Mouse (Mus musculus) lung, adult 2 months (tissue): Measurements from ENCODE around the gene Tpi1. TPM values are rescaled to one million over a fixed set of nuclear protein-coding genes. Genes with fewer than 3 reads are reported as not detected.

Source experiments
- DNase-seq: peaks from one replicate; pipeline ENCODE4 v3.0.0; 2022
- H3K4me1 ChIP-seq: fragments of 200-500 bp; 2 replicates; pipeline ENCODE4 v1.6.1; 2011; ENCODE audit warnings: low read length; ENCODE audit not compliant: control insufficient read depth, insufficient read depth
- H3K4me3 ChIP-seq: fragments of 200-500 bp; replicated peaks from 2 replicates; pipeline ENCODE3; 2011; ENCODE audit warnings: low read depth, mild to moderate bottlenecking, control low read depth, low read length; ENCODE audit errors: extremely low read depth
- CTCF ChIP-seq: fragments of 200-500 bp; IDR thresholded peaks from 2 replicates; pipeline ENCODE4 v1.5.1; 2011; ENCODE audit warnings: mild to moderate bottlenecking, low read length, control low read depth; ENCODE audit not compliant: insufficient read depth
- POLR2A ChIP-seq: fragments of 200-500 bp; IDR thresholded peaks from 2 replicates; pipeline ENCODE4 v1.6.1; 2011; ENCODE audit warnings: low read depth, mild to moderate bottlenecking, control low read depth, low read length, borderline replicate concordance; ENCODE audit errors: extremely low read depth
- WGBS: fragments of 180-500 bp; shearing (Covaris S2); methylation state at CpG from one replicate; pipeline ENCODE4 v1.1.7; 2018; 5-methylcytosine and 5-hydroxymethylcytosine counted together
- polyA plus RNA-seq: library from polyadenylated mRNA; depleted of rRNA; stranded (reverse); fragments of >200 nt; gene quantifications from 2 replicates; pipeline ENCODE4 v1.2.3, GENCODE M21; 2012; rRNA removed

Tpi1 gene
- polyA plus RNA-seq, 1 experiment: 218 TPM

DNA sequence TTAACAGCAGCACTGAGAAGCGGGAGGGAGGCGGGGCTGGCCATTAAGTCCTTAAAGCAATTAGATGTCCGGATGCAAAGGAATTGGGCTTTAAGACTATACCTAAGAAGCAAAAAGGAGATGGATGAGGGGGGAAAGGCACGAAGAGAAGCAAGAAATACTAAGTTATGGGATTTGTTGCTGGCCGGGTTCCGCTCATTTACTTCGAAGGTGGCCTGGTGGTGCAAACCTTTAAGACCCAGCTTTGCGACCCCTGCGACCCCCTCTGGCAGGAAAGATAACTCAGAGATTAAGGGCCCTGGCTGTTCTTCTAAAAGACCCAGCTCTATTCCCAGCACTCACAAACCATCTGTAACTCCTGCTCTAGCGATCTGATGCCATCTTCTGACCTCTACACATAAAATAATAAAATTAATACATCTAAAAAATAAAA is 34.1 kb downstream of the Tpi1 start:
- WGBS: 14% methylated on average over 10 of the region's 10 CpGs
- no peak for DNase-seq

DNA sequence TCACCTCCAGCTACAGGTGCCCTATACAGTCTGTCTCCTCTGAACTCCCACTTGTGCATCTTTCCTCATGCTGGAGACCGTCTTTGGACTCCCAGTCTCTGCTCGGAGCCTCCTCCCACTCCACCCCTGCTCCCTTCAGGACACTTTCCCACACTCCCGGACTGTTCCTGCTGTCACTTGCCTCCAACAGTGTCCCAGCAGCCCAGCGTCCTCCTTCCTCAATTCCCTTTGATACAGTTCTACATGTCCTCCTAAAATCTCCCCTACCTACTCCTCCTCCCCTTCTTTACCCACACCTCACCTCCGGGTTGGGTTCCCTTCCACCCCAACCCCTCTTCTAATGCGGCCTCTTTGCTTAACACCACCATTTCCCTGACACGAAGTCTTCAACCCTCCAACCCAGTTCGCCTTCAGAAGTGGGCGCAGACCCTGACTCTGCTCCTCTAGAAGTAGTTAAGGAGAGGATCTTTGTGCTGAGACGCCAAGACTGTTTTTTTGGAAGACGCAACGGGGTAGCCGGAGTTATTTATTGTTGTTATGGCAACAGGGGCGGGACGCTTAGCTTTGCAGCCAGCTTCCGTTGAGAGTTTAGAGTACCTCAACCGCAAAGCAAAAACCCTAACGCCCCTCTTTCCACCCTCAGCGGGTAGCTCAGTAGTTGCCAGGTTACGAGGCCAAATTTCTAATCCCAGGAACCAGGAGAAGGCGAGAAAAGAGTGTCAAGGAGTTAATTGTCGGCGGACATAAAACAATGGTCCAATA is 34.7 kb downstream of the Tpi1 start, which contains the start of gene Lrrc23:
Gene Lrrc23, minus strand, starts transcription at position 506 of the 762 bp plus-strand sequence.
- Histone ChIP-seq H3K4me1 (peaks cover 3% of the 10 kb centered on the region; the same call in 1 of the 2 replicates), H3K4me3 (peak within 1 kb of the TSS; percentile 69)
- DNase-seq: peak; percentile 51
- no peak for TF ChIP-seq CTCF
- no peak for TF ChIP-seq POLR2A
- 1% methylated on average over 23 of the region's 23 CpGs for WGBS

More for the DNA sequence above, 34.1 kb downstream of the Tpi1 start:
- TF ChIP-seq POLR2A (no peak), CTCF (no peak)
- H3K4me1 ChIP-seq: peaks cover 3% of the 10 kb centered on the region; the same call in 1 of the 2 replicates
- H3K4me3 ChIP-seq: peak overlapping the region; percentile 52

DNA sequence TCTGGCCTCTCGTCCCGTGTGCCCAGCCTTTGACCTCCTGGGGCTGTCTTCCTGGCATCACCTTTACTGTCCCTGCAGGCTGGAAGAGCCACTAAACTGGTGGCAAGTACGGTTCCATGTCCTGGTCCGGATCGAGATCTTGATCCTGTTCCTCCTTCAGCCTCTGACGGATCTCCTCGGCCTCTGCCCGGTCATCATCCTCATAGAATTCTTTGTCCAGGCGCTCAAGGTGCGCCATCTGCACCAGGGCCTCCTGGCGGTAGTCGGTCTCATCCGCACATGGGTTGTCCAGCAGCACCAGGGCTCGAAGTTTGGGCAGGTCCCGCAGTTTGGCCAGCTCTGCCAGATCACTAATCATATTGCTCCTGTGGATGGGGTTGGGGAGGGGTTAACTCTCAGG is 43.6 kb downstream of the Tpi1 start:
- DNase-seq: no peak
- WGBS: 84% methylated on average over 15 of the region's 15 CpGs
- TF ChIP-seq CTCF: no peak
- no peak for TF ChIP-seq POLR2A
- Histone ChIP-seq H3K4me3 (no peak overlapping the region), H3K4me1 (no peaks in the 10 kb centered on the region)

DNA sequence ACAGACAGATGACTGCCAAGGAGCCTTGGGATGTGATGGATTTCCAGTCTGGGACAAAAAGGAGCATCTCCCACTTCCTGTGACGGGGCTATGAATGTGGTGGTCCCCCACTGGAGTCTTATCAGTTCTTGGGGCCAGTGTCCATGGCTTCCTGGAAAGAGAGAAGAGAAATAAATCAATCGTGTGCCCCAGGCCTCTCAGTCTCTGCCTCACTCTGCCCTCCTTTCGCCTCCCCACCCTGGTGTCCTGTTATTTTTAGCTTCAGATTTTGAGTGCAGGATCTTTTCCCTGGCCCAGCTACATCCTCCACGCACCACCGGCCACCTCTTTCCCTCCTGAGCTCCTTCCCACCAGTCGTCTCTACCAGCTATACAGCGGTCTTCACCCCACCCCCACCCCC is 44.1 kb downstream of the Tpi1 start:
- 56% methylated on average over 7 of the region's 7 CpGs for WGBS
- no peaks in the 10 kb centered on the region for H3K4me1 ChIP-seq

DNA sequence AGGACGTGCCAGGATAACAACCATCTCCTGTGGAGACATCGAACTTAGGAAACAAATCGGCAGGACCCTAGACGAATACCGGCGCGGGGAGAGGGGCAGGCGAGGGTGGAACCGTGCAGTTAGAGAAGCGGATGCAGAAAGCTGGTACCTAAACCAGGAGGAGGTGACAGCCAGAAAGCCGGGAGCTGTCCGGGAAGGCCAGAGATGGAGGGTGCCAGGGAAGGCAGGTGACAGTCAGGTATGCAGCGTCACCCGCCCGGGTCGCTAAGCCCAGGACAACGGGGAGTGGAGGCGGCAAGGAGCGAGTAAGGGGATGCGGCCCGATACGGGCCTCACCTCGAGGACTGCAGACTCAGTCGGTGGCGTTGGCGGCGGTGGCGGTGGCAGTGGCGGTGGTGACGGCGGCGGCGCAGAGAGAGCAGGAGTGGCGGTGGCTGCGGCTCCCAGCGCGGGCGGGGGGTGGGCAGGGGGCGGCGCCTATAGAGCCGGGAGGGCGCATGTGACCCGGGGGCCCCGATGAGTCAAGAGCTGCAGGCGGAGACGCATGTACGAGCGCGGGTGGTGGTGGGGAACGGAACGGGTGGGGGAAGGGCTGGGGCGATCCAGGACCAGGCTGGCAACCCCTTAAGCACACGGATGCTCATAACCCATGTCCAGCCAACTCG is 44.9 kb downstream of the Tpi1 start, which contains the start of gene Eno2:
Gene Eno2, minus strand, starts transcription at position 573 of the 665 bp plus-strand sequence.
- no peaks in the 10 kb centered on the region for H3K4me1 ChIP-seq
- WGBS: under 1% methylated on average over 54 of the region's 54 CpGs
- TF ChIP-seq POLR2A: no peak
- TF ChIP-seq CTCF: no peak
- DNase-seq: peak; percentile 29
- H3K4me3 ChIP-seq: peak within 1 kb of the TSS; percentile 29

More for the DNA sequence above, 44.1 kb downstream of the Tpi1 start:
- TF ChIP-seq POLR2A: no peak
- no peak for TF ChIP-seq CTCF
- no peak overlapping the region for H3K4me3 ChIP-seq
- DNase-seq: no peak

DNA sequence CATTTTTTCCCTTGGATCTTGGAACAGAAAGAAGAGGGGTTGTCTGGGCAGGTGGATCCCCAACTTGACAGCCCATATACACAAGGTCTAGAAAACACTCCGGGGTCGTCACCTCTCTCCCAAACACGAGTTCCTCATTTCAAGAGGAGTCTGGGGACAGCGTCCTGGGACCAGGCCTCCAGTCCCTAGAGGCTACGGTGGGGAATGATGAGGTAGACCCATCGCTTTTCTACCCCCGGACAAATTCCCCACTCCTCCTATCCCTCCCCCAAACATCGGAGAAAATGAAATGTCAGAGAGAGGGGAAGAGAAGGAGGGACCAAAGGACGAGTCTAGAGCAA is 45.4 kb downstream of the Tpi1 start:
- H3K4me1 ChIP-seq: no peaks in the 10 kb centered on the region
- no peak for TF ChIP-seq CTCF
- TF ChIP-seq POLR2A: no peak
- WGBS: 12% methylated on average over 9 of the region's 9 CpGs
- DNase-seq: no peak
- H3K4me3 ChIP-seq: no peak overlapping the region

DNA sequence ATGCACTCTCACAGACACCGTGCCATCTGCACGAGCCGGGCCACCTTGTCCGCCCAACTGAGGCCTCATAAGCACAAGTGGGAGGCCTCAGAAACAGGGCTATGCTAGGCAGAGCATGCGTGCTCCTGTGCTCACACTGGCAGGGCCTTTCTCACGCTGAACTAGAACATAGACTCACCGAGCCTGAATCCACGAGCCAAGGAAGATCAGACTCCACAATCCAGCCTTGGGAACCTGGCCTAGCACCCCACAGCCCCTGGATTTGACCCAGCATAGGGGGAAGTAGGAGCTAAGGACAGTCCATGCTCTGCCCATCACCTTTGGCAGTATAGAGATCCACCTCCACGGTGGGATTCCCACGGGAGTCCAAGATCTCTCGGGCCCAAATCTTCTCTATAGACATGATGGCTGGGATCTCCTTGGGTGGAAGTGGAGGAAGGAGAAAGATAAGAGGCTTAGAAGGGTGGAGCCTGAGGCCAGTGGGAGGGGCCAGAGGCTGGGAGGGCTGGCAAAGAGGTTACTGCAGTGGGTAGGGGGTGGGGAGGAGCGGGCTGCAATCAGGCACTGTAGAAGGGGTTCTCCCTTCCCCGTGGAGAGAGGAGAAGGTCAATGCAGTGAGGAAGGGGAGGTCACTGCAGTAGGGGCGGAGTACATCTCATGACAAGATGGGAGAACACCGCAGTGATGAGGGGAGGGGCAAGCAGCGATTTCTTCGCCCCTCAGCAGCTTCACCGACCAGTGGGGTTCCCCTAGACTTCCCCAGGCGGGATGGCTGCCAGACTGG is 46.0 kb downstream of the Tpi1 start:
- Histone ChIP-seq H3K4me1 (no peaks in the 10 kb centered on the region), H3K4me3 (no peak overlapping the region)
- no peak for TF ChIP-seq CTCF
- no peak for TF ChIP-seq POLR2A
- 42% methylated on average over 19 of the region's 19 CpGs for WGBS
- no peak for DNase-seq

DNA sequence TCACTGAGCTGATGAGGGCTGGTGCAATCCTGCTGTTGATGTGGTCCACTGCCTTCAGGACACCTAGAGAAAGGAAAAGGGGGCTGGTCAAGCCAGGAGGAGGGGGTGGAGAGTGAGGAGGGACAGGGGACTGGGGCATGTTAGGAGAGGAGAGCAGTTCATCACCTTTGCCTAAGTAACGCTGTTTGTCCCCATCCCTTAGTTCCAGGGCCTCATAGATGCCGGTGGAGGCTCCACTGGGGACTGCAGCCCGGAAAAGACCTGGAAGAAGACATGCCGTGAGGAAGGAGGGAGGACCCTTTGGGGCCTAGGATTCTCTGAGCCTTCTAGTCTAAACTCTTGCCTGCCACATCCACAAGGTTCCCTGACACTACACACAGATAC is 46.6 kb downstream of the Tpi1 start:
- no peaks in the 10 kb centered on the region for H3K4me1 ChIP-seq
- DNase-seq: no peak
- 68% methylated on average over 4 of the region's 4 CpGs for WGBS
- TF ChIP-seq CTCF (no peak), POLR2A (no peak)
- H3K4me3 ChIP-seq: no peak overlapping the region

DNA sequence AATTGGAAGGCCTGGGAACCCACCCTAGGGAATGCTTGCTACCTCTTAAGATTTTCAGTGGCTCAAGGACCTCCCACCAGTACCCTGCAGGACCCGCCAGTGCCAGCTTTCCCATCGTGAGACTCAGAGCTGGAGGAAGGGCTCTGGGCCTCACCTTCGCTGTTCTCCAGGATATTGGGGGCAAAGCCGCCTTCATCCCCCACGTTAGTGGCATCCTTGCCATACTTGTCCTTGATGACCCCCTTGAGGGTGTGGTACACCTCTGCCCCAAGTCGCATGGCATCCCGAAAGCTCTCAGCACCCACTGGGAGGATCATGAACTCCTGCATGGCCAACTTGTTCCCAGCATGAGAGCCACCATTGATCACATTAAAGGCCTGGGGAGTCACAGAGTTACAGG is 48.1 kb downstream of the Tpi1 start:
- TF ChIP-seq POLR2A (no peak), CTCF (no peak)
- Histone ChIP-seq H3K4me1 (no peaks in the 10 kb centered on the region), H3K4me3 (no peak overlapping the region)
- no peak for DNase-seq
- 79% methylated on average over 7 of the region's 7 CpGs for WGBS

Other genes starting within 250 kb of the Tpi1 start
- not detected in 2 replicates for gene C1rb, start 244.0 kb downstream of the Tpi1 start, polyA plus RNA-seq
- 0.06 TPM in 1 of 2 replicates, not detected in the other for gene C1s2, start 178.2 kb downstream of the Tpi1 start, polyA plus RNA-seq
- gene Lpcat3, start 151.3 kb downstream of the Tpi1 start, polyA plus RNA-seq: 83.3 and 112 TPM in 2 replicates
- 29.6 and 42.9 TPM in 2 replicates for gene Emg1, start 102.1 kb downstream of the Tpi1 start, polyA plus RNA-seq
- 64.7 and 74.4 TPM in 2 replicates for gene Phb2, start 102.0 kb downstream of the Tpi1 start, polyA plus RNA-seq
- gene Ptpn6, start 75.6 kb downstream of the Tpi1 start, polyA plus RNA-seq: 38.9 and 48.7 TPM in 2 replicates
- gene Grcc10, start 72.9 kb downstream of the Tpi1 start, polyA plus RNA-seq: 222 and 226 TPM in 2 replicates
- 0.08 TPM in 1 of 2 replicates, not detected in the other for gene Gm45234, start 58.3 kb downstream of the Tpi1 start, polyA plus RNA-seq
- 52.0 and 64.6 TPM in 2 replicates for gene Atn1, start 57.8 kb downstream of the Tpi1 start, polyA plus RNA-seq
- gene Eno2, start 44.6 kb downstream of the Tpi1 start, polyA plus RNA-seq: 3.3 and 3.8 TPM in 2 replicates
- gene Lrrc23, start 34.6 kb downstream of the Tpi1 start, polyA plus RNA-seq: 26.2 and 35.8 TPM in 2 replicates
- 20.2 and 22.4 TPM in 2 replicates for gene Spsb2, start 5.6 kb downstream of the Tpi1 start, polyA plus RNA-seq
- gene Usp5, start 15.2 kb upstream of the Tpi1 start, polyA plus RNA-seq: 58.1 and 73.2 TPM in 2 replicates
- 3.5 and 6.7 TPM in 2 replicates for gene Cdca3, start 15.3 kb upstream of the Tpi1 start, polyA plus RNA-seq
- 0.31 and 0.36 TPM in 2 replicates for gene Gnb3, start 26.0 kb upstream of the Tpi1 start, polyA plus RNA-seq
- gene P3h3, start 43.5 kb upstream of the Tpi1 start, polyA plus RNA-seq: 34.9 and 42.1 TPM in 2 replicates
- 0.27 and 0.69 TPM in 2 replicates for gene Gpr162, start 49.7 kb upstream of the Tpi1 start, polyA plus RNA-seq
- gene Cd4, start 73.9 kb upstream of the Tpi1 start, polyA plus RNA-seq: 1.9 and 2.7 TPM in 2 replicates
- 1.4 and 1.9 TPM in 2 replicates for gene Lag3, start 97.4 kb upstream of the Tpi1 start, polyA plus RNA-seq
- gene Ptms, start 105.8 kb upstream of the Tpi1 start, polyA plus RNA-seq: 1,982 and 2,310 TPM in 2 replicates
- gene Mlf2, start 117.1 kb upstream of the Tpi1 start, polyA plus RNA-seq: 313 and 336 TPM in 2 replicates
- 178 and 213 TPM in 2 replicates for gene Cops7a, start 151.2 kb upstream of the Tpi1 start, polyA plus RNA-seq
- 1.4 and 2.2 TPM in 2 replicates for gene Pianp, start 182.4 kb upstream of the Tpi1 start, polyA plus RNA-seq
- gene Zfp384, start 194.8 kb upstream of the Tpi1 start, polyA plus RNA-seq: 44.8 and 48.4 TPM in 2 replicates
- gene Ing4, start 225.5 kb upstream of the Tpi1 start, polyA plus RNA-seq: 30.3 and 50.5 TPM in 2 replicates
- 23.7 TPM in 2 replicates for gene Acrbp, start 235.4 kb upstream of the Tpi1 start, polyA plus RNA-seq